Mouse (Mus musculus) midbrain, embryonic 11.5 days (tissue): ENCODE measurements around the gene Rbl1. TPM values are rescaled to one million over a fixed set of nuclear protein-coding genes. Genes with fewer than 3 reads are reported as not detected.
A peak's percentile ranks its signal among the peaks of the same experiment; 100 is the strongest.

Experiments
- ATAC-seq: fragments of 200-750 bp; cut with Nextera tagmentation; 2 replicates; pipeline ENCODE4 v1.8.0; 2017; ENCODE audit warnings: moderate TSS enrichment, moderate library complexity; ENCODE audit not compliant: low FRiP score
- DNase-seq: peaks from one replicate; pipeline ENCODE4 v3.0.0; 2015; ENCODE audit warnings: low spot score; ENCODE audit errors: missing footprints
- H3K27ac ChIP-seq: fragments of 300-500 bp; sonication (generic); 2 replicates; pipeline ENCODE4 v1.5.1; 2014; ENCODE audit warnings: low read depth, low read length
- H3K27me3 ChIP-seq: fragments of 300-500 bp; sonication (generic); 2 replicates; pipeline ENCODE4 v1.6.1; 2014; ENCODE audit warnings: mild to moderate bottlenecking, low read length, moderate library complexity, mixed read lengths; ENCODE audit not compliant: control insufficient read depth, insufficient read depth
- H3K36me3 ChIP-seq: fragments of 300-500 bp; sonication (generic); 2 replicates; pipeline ENCODE4 v1.6.1; 2014; ENCODE audit warnings: mild to moderate bottlenecking, low read length, moderate library complexity, mixed read lengths; ENCODE audit not compliant: control insufficient read depth, insufficient read depth
- H3K4me1 ChIP-seq: fragments of 300-500 bp; sonication (generic); 2 replicates; pipeline ENCODE4 v1.6.1; 2014; ENCODE audit warnings: low read length; ENCODE audit not compliant: control insufficient read depth, insufficient read depth
- H3K4me2 ChIP-seq: fragments of 300-500 bp; sonication (generic); 2 replicates; pipeline ENCODE4 v1.6.1; 2014; ENCODE audit warnings: mild to moderate bottlenecking, moderate library complexity
- H3K4me3 ChIP-seq: fragments of 300-500 bp; sonication (generic); 2 replicates; pipeline ENCODE4 v1.5.1; 2014; ENCODE audit warnings: low read depth, low read length
- H3K9ac ChIP-seq: fragments of 300-500 bp; sonication (generic); 2 replicates; pipeline ENCODE4 v1.6.1; 2014; ENCODE audit warnings: low read length
- H3K9me3 ChIP-seq: fragments of 300-500 bp; sonication (generic); 2 replicates; pipeline ENCODE4 v1.6.1; 2016; ENCODE audit warnings: low read length; ENCODE audit not compliant: control insufficient read depth
- WGBS: fragments of 180-500 bp; shearing (Covaris S2); extraction: QIAGEN DNeasy Blood & Tissue Kit; methylation state at CpG from one replicate; pipeline ENCODE4 v1.1.7; 2014; 5-methylcytosine and 5-hydroxymethylcytosine counted together
- polyA plus RNA-seq: library from polyadenylated mRNA; unstranded; fragments of >200 nt; fragmentation: Nextera tagmentation; extraction: Ambion mirVana; gene quantifications from 2 replicates; pipeline ENCODE4 v1.2.1, GENCODE M21; 2014

Rbl1 gene
- polyA plus RNA-seq, 1 experiment from 2014 or later, result 42.5 TPM

GRCm38 (mm10) chr2:157185022-157185660 is 19.2 kb downstream of the Rbl1 start:
- 93% methylated on average over 13 of the region's 13 CpGs for WGBS

GRCm38 (mm10) chr2:157178167-157178566 is 26.2 kb downstream of the Rbl1 start:
- Histone ChIP-seq H3K4me2 (no peak overlapping the region), H3K9me3 (no peaks in the 10 kb centered on the region), H3K27me3 (no peaks in the 10 kb centered on the region), H3K36me3 (peaks cover 15% of the 10 kb centered on the region), H3K4me3 (no peak overlapping the region), H3K27ac (no peak overlapping the region), H3K9ac (no peak overlapping the region), H3K4me1 (no peaks in the 10 kb centered on the region)
- no peak for DNase-seq
- no peak for ATAC-seq
- WGBS, result 89% methylated on average over 6 of the region's 6 CpGs

More at GRCm38 (mm10) chr2:157185022-157185660, 19.2 kb downstream of the Rbl1 start:
- no peak overlapping the region for H3K27ac ChIP-seq
- no peaks in the 10 kb centered on the region for H3K9me3 ChIP-seq
- H3K9ac ChIP-seq, result no peak overlapping the region
- ATAC-seq (no peak), DNase-seq (no peak)
- no peaks in the 10 kb centered on the region for H3K4me1 ChIP-seq
- no peak overlapping the region for H3K4me2 ChIP-seq
- H3K36me3 ChIP-seq, result peaks cover 17% of the 10 kb centered on the region
- no peak overlapping the region for H3K4me3 ChIP-seq
- H3K27me3 ChIP-seq, result no peaks in the 10 kb centered on the region

- no peak for ATAC-seq
- Histone ChIP-seq H3K27me3 (no peaks in the 10 kb centered on the region), H3K27ac (no peak overlapping the region), H3K36me3 (peaks cover 15% of the 10 kb centered on the region), H3K4me1 (no peaks in the 10 kb centered on the region), H3K9ac (no peak overlapping the region), H3K4me2 (no peak overlapping the region), H3K9me3 (no peaks in the 10 kb centered on the region), H3K4me3 (no peak overlapping the region)
- DNase-seq, result no peak
- 95% methylated on average over 3 of the region's 3 CpGs for WGBS
Observed at GRCm38 (mm10) chr2:157176248-157176647, 28.1 kb downstream of the Rbl1 start.

DNA sequence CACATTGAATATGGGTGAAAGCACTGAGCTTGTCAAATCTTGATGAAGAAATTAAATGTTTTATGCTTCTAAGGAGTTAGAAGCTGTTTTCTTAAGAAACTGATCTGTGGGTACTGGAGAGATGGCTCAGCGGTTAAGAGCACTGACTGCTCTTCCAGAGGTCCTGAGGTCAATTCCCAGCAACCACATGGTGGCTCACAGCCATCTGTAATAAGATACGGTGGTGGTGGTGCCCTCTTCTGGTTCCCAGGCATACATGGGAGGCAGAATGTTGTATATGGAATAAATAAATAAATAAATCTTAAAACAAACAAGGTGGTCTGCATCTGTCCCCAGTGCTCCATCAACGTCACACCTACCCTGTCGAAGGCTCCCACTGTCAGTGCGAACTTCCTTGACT is 29.9 kb downstream of the Rbl1 start:
- no peak overlapping the region for H3K27ac ChIP-seq
- no peak overlapping the region for H3K4me3 ChIP-seq
- no peaks in the 10 kb centered on the region for H3K9me3 ChIP-seq
- no peak for ATAC-seq
- H3K36me3 ChIP-seq, result peaks cover 15% of the 10 kb centered on the region
- no peak overlapping the region for H3K9ac ChIP-seq
- peaks cover 10% of the 10 kb centered on the region for H3K4me1 ChIP-seq
- H3K27me3 ChIP-seq, result no peaks in the 10 kb centered on the region
- WGBS, result 83% methylated on average over 5 of the region's 5 CpGs
- H3K4me2 ChIP-seq, result no peak overlapping the region
- DNase-seq, result no peak

- Histone ChIP-seq H3K36me3 (peaks cover 15% of the 10 kb centered on the region), H3K4me2 (no peak overlapping the region)
Observed at GRCm38 (mm10) chr2:157173555-157173954, 30.8 kb downstream of the Rbl1 start.

GRCm38 (mm10) chr2:157172984-157173383 is 31.4 kb downstream of the Rbl1 start:
- 94% methylated on average over 6 of the region's 6 CpGs for whole genome bisulfite sequencing
- Histone ChIP-seq H3K27me3 (no peaks in the 10 kb centered on the region), H3K36me3 (peaks cover 15% of the 10 kb centered on the region), H3K4me3 (no peak overlapping the region), H3K4me2 (no peak overlapping the region), H3K4me1 (peaks cover 10% of the 10 kb centered on the region), H3K9me3 (no peaks in the 10 kb centered on the region), H3K27ac (no peak overlapping the region), H3K9ac (no peak overlapping the region)
- DNase-seq (no peak), ATAC-seq (no peak)

More at GRCm38 (mm10) chr2:157173555-157173954, 30.8 kb downstream of the Rbl1 start:
- ATAC-seq (no peak), DNase-seq (no peak)
- no peak overlapping the region for H3K4me3 ChIP-seq
- H3K9me3 ChIP-seq, result no peaks in the 10 kb centered on the region
- H3K27me3 ChIP-seq, result no peaks in the 10 kb centered on the region
- H3K27ac ChIP-seq, result no peak overlapping the region
- peaks cover 10% of the 10 kb centered on the region for H3K4me1 ChIP-seq
- H3K9ac ChIP-seq, result no peak overlapping the region
- 89% methylated on average over 6 of the region's 6 CpGs for WGBS

DNA sequence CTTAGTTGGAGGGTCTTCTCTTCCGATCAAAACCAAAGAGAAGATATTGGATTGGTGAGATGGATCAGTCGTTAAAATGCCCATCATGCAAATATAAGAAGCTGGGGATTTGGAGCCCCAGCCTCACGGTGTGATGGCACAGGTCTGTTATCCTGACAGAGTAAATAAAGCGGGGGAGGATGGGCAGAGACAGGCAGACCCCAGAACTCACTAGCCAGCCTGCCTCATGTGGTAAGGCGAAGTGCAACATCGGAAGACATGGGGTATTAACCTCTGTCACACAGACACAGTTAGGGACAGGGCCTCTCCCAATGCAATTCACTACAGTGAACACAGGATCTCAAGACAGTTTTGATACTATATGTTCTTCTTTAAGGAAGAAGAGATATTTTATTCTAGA is 33.7 kb downstream of the Rbl1 start:
- no peaks in the 10 kb centered on the region for H3K9me3 ChIP-seq
- H3K9ac ChIP-seq, result peak overlapping the region; percentile 31; the same call in 1 of the 2 replicates
- DNase-seq, result no peak
- peaks cover 18% of the 10 kb centered on the region for H3K36me3 ChIP-seq
- H3K27ac ChIP-seq, result peak overlapping the region; percentile 26
- no peak overlapping the region for H3K4me3 ChIP-seq
- no peak overlapping the region for H3K4me2 ChIP-seq
- peaks cover 10% of the 10 kb centered on the region for H3K4me1 ChIP-seq
- WGBS, result 25% methylated on average over 6 of the region's 6 CpGs
- ATAC-seq, result peak; percentile 66
- no peaks in the 10 kb centered on the region for H3K27me3 ChIP-seq

DNA sequence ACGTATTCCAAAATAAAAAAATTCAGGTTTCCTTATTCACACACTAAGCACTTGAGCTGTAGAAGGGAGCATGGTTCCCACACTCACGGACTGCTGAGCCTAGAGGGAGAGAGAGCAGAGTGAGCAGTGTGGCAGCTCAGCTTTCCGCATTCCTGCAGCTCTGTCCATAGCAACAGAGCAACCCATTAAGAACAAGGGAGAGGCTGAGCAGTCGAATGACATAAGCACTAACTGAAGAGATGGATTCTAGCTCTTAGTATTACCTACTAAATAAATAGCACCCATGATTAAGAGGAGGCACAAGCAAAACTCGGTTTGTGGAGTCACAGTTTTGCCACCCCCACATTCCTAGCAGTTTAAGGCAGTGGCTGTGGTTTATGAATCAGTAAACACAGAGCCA is 34.2 kb downstream of the Rbl1 start:
- Histone ChIP-seq H3K9ac (peak overlapping the region; percentile 31; the same call in 1 of the 2 replicates), H3K27me3 (no peaks in the 10 kb centered on the region), H3K4me1 (peaks cover 10% of the 10 kb centered on the region), H3K36me3 (peaks cover 15% of the 10 kb centered on the region), H3K27ac (peak overlapping the region; percentile 26), H3K4me2 (peak overlapping the region; percentile 3; the same call in 1 of the 2 replicates), H3K4me3 (no peak overlapping the region), H3K9me3 (no peaks in the 10 kb centered on the region)
- DNase-seq (peak; percentile 95), ATAC-seq (peak; percentile 91)
- 12% methylated on average over 5 of the region's 5 CpGs for WGBS

DNA sequence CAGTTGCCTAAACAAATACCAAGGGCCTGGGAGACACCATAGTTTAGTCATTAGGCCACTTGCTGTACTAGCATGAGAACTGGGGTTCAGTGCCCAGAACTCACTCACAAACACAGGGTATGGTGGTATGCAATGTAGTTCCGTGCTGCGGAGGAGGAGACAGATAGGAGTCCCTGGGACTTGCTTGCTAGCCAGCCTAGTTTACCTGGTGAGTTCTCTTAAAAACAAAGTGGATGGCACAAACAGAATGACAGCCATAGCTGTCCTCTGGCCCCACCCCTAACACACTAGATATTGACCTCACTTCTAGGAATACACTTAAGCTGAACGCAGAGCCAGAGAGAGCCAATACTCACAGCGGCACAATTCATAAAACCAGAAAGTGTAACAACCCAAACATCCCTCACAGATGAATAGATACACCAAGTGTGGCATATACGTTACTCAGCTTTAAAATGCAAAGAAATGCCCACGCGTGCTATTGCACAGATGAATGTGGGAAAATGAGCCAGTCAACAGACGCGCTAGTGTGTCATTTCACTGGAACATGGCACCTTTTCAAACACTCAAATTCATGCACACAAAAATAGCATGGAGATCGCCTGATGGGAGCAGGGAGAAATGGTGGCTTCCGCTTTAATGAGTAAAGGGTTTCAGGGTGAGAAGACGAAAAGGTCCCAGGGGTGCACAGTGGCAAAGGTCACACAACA is 37.8 kb downstream of the Rbl1 start:
- peaks cover 10% of the 10 kb centered on the region for H3K4me1 ChIP-seq
- peaks cover 5% of the 10 kb centered on the region for H3K36me3 ChIP-seq
- H3K27me3 ChIP-seq, result no peaks in the 10 kb centered on the region
- H3K9me3 ChIP-seq, result no peaks in the 10 kb centered on the region
- no peak overlapping the region for H3K9ac ChIP-seq
- ATAC-seq (no peak), DNase-seq (peak; percentile 51)
- H3K4me3 ChIP-seq, result no peak overlapping the region
- no peak overlapping the region for H3K27ac ChIP-seq
- no peak overlapping the region for H3K4me2 ChIP-seq
- 95% methylated on average over 12 of the region's 12 CpGs for WGBS
